Mouse (Mus musculus): ENCODE measurements around the gene Atp8a2.

The Atp8a2 gene

DNA sequence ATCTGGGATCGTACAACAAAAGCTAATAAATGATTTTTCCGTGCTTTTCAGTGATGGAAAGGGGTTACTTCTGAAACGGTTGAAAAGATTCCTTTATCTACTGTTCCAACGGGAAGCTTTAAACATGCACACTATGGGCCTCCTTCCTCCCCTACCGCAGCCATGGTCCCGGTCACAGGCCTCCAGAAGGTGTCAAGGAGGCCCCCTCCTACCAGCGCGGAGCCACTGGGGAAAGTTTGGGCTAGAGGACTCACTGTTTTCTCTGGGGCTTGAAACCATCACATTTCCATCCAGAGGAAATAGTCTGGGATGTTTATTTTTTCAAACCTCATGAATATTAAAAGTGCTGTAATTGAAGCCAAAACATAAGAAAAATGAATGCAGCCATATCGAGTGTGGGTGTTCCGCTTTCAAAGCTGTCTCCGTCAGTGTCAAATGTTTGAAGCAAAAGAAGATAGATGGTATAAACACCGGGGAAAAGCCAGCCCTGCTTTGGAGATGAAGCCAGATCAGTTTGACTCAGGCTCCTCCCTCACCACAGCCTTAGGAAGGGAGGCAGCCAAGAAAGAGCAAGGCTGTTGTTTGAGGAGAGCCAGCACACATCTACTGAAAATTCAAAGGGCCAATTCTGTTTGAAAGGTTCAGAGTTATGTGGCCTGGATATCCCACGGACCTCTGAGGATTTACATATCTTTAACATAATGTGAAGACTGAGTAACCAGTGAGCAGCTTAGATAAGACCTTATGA lies 481.1 kb downstream of the Atp8a2 start:
- no peak for DNase-seq (ENCODE audit: extremely low read depth, low read depth)

DNA sequence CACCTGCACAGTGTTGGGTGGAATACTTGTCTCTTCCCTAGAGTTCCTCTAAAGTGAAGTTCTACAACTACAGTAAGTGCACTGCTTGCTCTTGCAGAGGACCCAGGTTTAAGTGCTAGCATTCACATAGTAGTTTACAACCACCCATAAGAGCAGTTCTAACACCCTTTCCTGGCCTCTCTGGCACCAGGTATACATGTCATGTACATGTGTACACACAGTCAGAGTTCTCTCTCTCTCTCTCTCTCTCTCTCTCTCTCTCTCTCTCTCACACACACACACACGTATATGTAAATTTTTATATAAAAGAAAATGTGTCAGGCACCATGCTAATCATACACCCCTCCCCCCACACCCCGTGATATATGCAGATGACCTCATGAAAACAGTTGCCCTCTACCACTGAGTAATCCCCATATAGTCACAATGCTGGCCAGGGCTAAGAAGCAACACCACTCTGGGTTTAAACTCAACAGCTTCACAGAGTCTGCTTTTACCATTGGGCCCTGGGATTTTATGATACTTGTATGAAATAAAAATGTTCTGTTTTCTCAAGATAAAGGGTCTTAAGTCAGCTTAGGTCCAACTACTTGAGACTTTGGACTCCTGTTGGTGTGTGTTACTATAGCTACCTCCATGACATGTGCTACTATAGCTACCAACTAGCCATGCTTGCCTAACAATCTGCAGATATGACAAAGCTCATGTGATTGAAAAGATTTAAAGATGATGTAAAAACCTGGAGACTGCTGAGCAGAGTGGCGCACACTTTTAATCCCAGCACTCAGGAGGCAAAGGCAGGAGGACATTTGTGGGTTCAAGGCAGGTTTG lies 487.3 kb downstream of the Atp8a2 start:
- DNase-seq (ENCODE audit: extremely low read depth, low read depth), result no peak

- DNase-seq (ENCODE audit: extremely low read depth, low read depth), result no peak
Measured at GRCm38 (mm10) chr14:59708009-59708408, 489.0 kb downstream of the Atp8a2 start.

DNA sequence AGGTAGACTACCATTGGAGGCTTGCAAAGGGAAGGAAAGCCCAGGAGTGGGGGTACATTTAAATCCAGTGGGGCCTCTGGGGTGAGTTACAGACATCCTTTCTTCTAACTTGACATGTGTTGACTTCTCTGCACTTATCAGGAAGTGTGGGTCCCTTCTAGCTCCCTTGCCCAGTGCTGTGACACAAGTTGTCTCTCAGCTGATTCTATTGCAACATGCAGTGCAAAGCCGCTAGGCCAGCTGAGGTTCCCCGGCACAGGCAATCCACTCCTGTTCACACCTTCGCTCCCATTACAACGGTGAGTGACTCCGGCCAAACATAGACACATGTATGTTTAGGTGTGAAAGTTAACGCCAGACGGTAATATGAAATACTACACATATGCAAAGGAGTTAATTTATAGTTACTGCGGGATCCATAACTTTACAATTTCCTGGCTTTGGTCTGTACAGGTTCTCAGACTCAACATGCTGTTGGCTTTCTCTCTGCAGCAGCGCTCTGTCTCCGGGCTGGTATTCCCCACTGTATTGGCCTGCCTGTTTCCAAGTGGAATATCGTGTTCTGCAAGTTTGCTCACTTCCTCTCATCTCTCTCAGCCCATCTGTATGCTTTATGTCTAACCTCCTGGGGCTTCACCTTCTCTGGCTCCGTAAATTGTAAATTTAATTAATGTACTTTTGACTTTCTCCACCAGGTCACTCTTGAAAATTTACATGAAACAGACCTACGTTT lies 491.5 kb downstream of the Atp8a2 start:
- no peak for DNase-seq (ENCODE audit: extremely low read depth, low read depth)

GRCm38 (mm10) chr14:59701492-59701891 lies 495.5 kb downstream of the Atp8a2 start:
- no peak for DNase-seq (ENCODE audit: extremely low read depth, low read depth)

- DNase-seq (ENCODE audit: extremely low read depth, low read depth), result no peak
Measured at GRCm38 (mm10) chr14:59695160-59695559, 501.8 kb downstream of the Atp8a2 start.

- DNase-seq (ENCODE audit: extremely low read depth, low read depth), result no peak
Measured at GRCm38 (mm10) chr14:59692164-59692563, 504.8 kb downstream of the Atp8a2 start.

DNA sequence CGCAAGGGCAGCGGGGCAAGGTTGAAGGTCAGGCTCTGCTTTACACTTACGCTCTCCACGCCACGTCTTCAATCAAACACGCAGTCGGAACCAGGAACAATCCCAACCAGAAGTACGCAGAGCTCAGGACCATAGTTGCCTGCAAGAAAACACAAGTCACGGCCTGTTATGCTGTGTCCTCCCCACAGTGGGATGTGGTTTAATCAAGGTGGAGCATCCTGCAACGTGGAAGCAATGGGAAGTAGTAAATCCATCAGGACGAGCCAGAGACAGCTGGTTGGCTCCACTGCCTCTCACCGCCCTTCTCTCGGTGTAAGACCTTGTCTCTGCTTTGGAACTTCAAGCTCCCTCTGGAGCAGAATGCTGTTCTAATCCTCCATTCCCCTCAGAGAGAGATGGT lies 505.6 kb downstream of the Atp8a2 start:
- no peak for DNase-seq (ENCODE audit: extremely low read depth, low read depth)

- no peak for DNase-seq (ENCODE audit: extremely low read depth, low read depth)
Measured at GRCm38 (mm10) chr14:59690954-59691353, 506.0 kb downstream of the Atp8a2 start.

DNA sequence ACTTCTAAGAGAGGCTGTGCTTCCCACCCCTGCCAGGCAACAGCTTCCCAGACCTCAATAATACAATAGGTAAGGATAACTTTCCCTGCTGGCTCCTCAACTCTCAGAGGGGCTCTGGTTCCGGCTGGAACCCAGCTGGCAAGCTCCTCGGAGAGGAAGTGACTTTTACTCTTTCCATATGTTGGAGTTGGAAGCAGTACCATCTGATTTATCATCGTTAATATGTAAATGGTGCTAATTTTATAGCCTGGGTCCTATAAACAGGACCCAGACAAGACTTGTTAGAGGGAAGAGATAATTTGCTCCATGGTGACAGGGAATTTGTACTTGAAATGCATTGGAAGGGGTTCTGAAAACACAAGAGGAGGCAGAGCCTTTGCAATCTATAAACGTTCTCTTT lies 507.4 kb downstream of the Atp8a2 start:
- no peak for DNase-seq (ENCODE audit: extremely low read depth, low read depth)

DNA sequence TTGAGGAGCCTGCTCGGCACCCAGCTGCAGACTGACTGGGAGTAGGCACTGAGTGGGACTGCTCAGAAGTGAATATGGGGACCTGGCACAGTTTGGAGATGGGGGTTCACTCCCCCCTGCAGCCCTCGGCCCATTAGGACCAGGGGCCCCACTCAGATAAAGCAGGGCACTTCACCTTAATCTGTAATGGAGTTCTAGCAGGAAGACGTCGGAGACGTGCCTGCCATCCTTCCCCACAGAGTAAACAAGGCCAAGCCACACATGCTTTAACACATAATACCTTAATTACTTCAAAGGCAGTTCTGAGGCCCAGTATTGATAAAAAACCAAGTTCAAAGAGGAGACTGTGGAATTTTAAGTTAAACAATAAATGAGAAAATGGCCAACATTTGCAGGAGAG lies 510.8 kb downstream of the Atp8a2 start:
- DNase-seq (ENCODE audit: extremely low read depth, low read depth), result no peak

DNA sequence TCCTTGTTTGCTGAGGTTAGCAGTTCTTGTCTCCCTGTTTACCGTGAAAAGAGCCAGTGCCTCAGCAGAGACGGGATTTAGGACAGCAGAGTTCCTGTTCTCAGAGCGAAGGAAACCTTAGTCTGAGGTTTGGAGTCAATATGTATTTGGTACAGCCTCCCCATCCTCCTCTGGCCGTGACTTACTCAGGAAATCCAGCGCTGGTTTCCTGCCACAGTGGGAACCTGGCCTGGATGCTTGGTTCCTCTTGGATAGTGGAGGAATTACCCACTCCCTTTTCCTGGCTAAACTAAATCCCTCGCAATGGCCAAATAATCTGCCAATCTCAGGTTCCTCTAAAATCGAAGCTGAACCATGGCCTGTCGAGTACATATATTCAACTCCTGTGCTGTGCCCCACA lies 511.6 kb downstream of the Atp8a2 start:
- DNase-seq (ENCODE audit: extremely low read depth, low read depth), result no peak

DNA sequence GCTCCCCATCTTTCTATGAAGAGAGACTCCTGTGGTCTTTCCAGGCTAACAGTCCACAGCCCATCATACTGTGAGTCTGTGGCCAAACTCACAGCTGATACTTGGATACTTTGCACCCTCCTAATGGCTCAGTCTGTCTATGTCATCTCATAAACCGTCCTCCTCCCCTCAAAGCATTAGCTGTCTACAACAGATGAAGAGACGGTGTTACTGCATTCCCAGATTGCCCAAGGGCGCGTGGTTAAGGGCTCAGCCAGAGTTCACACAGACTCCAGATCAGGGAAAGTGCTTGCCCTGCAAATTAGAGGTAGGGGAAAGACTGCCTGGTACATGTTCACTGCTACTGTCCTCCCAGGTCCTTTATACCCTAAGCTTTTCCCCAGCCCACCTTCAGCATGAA lies 515.1 kb downstream of the Atp8a2 start:
- no peak for DNase-seq (ENCODE audit: extremely low read depth, low read depth)

- no peak for DNase-seq (ENCODE audit: extremely low read depth, low read depth)
Measured at GRCm38 (mm10) chr14:59677598-59678003, 519.4 kb downstream of the Atp8a2 start.

DNA sequence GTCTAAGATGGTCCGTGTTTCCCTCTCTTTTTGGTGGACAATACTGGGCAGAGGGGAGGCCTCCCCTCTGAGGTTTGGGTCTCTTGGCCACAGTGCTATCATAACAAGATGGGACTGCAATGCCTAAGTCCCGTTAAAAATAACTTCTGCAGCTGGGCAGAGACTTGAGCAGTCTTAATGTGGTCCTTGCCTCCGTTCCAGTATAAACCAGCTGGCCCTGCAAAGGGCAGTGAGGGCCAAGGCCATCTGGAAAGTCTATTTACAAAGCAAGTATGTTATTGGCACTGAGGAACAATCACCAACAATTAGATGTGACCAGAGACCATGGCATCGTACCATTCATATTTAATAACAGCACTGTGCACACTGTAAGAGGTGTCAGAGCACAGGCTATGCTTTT lies 521.6 kb downstream of the Atp8a2 start:
- no peak for DNase-seq (ENCODE audit: extremely low read depth, low read depth)

DNA sequence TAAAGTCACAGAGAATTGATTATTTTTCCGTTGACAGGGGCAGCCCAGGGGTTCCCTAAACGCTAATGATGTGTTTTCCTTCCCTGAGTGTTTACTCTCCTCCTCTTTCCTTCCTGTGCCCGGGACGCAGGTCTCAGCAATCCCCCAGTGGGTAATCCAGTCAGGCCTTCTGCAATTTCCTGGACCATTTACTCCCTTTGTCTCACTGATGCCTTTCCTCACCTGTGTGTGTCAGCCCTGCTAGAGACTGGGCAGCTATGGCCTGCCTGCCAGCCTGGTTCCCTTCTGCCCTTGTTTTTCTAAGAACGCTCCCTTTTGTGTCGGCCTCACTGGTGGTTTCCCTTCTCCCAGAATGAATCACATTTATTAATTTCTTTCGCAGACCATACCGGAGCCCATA lies 522.4 kb downstream of the Atp8a2 start:
- DNase-seq (ENCODE audit: extremely low read depth, low read depth), result no peak

DNA sequence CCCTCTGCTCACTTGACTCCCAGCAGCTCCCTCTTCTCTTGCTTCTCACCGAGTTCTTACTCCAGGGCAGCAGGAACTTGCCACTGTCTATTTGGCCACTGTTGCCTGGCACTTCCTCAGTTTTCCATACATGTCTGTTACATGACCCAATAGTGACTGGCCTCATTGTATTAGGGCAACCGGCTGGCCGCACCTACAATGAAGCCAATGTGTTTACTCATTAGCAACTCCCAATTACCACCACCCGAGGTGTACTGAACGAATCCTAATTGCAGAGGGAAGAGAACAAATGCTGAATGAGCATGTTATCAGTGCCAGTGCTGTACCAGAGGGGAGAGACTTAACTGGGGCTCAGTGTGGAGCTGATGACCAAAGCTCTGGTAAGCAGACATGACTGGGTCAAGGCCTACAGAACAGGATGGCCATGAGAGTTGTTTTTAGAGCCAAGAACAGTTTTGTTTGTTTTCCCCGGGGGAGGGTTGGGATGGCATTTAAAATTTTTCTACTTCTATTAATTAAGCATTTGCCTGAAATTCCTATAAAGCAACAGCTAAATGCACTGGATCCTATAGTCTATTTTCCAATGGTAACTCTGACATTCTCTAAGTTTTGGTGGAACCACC lies 524.0 kb downstream of the Atp8a2 start:
- no peak for DNase-seq (ENCODE audit: extremely low read depth, low read depth)

DNA sequence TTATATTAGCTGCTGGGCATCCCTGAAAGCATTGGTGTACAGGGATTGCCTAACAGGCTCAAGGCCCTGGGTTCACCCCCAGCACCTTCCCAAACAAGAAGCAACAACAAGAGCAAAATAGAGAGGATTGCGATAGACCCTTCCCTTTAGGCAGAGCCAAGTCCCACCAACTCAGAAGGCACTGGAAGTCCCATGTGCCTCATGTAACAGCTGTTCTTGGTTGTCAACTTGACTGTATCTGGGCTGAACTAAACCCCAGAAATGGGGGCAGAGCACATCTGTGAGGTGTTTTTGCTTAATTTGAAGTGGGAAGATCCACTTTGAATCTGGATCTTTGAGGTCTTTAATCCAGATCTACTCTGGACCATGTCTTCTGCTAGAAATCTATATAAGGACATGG lies 539.9 kb downstream of the Atp8a2 start:
- no peak for DNase-seq (ENCODE audit: extremely low read depth, low read depth)

DNA sequence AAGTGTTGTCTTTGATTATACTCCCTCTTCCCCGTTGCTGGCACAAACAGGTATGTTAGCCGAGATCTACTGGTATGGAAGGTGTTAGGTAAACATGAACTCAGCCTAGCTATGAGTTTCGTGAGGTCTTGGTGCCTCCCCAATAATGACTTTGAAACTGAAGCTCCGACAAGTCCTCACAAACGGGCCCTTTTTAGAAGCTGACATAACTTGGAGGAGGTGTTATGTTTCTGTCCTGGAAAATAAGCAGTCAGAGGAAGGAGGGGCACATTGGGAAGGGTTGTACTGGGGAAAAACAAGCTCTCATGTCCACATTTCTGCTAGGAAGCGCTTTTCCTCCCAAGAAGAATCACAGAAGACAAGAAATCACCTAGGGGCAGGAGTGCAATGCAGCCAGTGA lies 540.4 kb downstream of the Atp8a2 start:
- no peak for DNase-seq (ENCODE audit: extremely low read depth, low read depth)

GRCm38 (mm10) chr14:59649337-59649736 lies 547.6 kb downstream of the Atp8a2 start:
- no peak for DNase-seq (ENCODE audit: extremely low read depth, low read depth)

GRCm38 (mm10) chr14:59648611-59649010 lies 548.4 kb downstream of the Atp8a2 start:
- no peak for DNase-seq (ENCODE audit: extremely low read depth, low read depth)

Data from MEL-GATA-1-ER (cell line).